Mouse (Mus musculus): ENCODE measurements around the gene Fam189b.
A peak's percentile ranks its signal among the peaks of the same experiment; 100 is the strongest.

The Fam189b gene

DNA sequence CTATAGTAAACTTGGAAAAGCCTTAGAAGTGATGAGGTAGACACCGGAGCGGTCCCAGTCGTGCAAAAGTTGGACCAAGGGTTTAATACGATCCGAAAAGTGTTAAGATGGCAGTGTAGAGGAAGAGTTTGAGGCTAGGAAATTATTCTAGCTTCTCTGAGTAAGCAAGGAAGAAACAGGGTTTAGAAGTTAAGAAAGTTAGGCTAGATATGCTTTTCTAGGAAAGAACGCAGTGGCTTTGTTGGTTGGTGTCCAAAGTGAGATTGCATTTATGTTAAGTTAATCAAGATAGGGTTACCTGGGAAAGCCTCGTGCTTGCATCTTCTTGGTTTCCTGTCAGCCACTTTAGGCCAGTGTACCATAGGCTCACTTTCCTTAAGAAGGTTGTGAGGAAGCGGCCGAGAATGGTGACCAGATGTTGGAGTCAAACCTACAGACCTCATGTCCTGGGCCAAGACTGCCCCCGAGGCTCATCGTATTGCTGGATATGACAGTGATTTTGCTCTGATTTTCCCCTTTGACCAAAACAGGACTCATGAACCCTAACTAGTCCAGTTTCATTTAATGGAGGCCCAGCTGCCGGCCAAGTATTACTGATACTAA is 17.6 kb upstream of the Fam189b start:
- no peak for DNase-seq (ENCODE audit: inconsistent ontology term)

DNA sequence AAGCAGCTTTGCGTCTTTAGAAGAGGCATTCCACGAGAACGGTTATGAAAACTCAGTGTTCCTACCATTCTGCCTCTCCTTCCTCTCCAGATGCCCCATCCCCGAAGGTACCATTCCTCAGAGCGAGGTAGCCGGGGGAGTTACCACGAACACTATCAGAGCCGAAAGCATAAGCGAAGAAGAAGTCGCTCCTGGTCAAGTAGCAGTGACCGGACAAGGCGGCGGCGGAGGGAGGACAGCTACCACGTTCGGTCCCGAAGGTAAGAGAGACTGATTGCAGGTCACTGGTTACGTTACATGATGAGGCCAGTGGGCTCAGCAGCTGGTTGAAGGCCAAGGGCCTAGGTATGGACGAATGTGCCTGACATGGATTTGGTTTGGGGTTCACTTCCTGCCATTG is 16.0 kb upstream of the Fam189b start:
- DNase-seq (ENCODE audit: inconsistent ontology term) = no peak

DNA sequence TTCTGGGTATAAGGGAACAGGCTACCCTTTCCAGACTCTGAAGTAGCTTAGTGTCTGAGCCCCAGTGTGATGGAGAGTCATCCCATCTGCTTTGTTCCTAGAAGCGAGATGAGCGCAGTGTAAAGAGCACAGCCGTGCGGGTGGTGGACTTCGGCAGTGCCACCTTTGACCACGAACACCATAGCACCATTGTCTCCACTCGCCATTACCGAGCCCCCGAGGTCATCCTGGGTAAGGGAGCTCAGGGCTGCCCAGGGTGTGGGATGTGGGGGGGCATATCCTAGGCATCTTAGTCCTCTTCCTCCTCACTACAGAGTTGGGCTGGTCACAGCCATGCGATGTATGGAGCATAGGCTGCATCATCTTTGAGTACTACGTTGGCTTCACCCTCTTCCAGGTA is 8.1 kb upstream of the Fam189b start:
- no peak for DNase-seq (ENCODE audit: inconsistent ontology term)

DNA sequence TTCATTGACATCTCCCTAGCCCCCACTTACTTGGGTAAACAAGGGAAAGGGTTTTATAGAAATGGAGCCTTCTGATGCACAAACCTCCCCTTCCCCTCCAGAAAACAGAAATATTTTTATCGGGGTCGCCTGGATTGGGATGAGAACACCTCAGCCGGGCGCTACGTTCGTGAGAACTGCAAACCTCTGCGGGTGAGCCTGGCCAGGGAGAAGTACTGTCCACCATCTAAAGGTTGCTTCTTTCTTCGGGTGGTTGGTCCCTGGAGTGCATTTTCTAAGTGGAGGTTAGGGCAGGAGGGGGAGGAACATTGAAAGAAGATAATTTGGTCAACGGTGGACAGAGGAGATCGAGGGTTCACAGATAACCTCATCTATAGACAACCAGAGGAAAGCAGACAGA is 7.4 kb upstream of the Fam189b start:
- DNase-seq (ENCODE audit: inconsistent ontology term) = no peak

DNA sequence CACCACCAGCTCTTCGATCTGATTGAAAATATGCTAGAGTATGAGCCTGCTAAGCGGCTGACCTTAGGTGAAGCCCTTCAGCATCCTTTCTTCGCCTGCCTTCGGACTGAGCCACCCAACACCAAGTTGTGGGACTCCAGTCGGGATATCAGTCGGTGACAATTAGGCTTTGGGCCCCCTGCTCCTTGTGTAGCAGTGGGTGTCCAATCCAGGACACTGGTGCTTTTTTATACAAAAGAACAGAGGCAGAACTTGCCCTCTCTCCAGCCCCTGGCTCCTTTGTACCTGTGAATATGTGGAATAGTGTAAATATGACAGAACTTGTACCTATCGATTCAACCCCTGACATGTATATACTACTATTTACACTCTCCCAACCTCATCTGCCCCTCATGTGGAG is 6.5 kb upstream of the Fam189b start:
- no peak for DNase-seq (ENCODE audit: inconsistent ontology term)

DNA sequence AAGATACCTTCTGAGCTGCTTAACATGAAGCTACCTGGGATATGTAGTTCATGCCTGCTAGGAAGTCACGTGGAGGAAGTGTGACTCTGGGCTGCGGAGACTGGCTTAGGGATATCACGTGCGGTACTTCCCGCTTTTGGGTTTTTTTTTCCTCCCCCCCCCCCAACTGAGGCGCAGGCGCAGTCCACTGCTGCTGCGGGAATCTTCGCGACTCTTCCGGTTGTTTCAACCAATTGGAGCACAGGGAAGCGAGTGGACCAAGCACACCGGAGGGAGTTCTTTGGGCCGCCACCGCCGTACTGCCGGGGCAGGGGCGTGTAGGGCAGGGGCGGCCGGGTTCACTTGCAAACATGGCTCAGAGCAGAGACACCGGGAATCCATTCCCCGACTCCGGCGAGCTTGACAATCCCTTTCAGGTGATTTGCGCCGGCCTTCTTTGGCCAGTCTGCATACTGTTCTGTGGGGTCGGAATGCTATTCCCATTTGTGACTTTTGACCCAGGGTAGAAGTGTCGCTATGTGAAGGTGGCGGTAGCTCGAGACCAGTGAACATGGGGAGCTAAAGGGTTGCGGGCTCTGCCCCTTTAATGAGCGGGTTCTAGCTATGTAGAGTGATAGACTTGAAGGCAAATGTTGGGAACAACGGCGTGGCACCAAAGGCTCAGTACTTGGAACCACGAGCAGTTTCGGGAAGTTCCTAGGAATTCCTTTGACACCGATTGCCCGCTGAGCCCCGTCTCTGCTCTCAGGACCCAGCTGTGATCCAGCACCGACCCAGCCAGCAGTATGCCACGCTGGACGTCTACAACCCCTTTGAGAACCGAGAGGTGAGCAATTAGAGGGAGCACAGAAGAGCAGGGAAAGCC is 5.5 kb upstream of the Fam189b start, which contains the start of gene Scamp3:
Scamp3 (plus strand) TSS at position 232 of the 865 bp plus-strand sequence.
- peak; percentile 99 for DNase-seq (ENCODE audit: inconsistent ontology term)

DNA sequence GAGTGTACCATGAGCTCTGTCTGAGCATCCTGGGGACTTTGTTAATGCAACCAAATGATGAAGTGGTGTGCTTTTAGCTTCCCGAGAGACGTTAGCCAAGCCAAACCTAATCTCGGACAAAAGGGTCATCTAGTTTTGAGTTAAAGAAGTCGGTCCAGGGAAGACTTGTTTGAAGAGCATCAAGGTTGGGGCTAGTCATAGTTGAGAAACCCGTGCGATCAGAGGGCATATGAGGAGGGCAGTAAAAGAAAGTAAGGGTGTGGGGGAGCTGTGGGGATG is 4.9 kb upstream of the Fam189b start:
- DNase-seq (ENCODE audit: inconsistent ontology term) = no peak

DNA sequence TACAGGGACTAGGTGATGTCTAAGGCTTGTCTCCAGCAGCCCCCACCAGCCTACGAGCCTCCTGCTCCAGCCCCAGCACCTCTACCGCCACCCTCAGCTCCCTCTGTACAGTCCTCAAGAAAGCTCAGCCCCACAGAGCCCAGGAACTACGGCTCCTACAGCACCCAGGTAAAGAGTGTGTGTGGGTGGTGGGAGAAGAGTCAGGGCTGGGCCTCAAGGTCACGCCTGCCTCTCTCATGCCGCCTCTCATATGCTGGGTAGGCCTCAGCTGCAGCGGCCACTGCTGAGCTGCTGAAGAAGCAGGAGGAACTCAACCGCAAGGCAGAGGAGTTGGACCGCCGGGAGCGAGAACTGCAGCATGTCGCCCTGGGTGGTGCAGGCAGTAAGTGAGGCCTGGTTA is 3.9 kb upstream of the Fam189b start:
- DNase-seq (ENCODE audit: inconsistent ontology term) = no peak

DNA sequence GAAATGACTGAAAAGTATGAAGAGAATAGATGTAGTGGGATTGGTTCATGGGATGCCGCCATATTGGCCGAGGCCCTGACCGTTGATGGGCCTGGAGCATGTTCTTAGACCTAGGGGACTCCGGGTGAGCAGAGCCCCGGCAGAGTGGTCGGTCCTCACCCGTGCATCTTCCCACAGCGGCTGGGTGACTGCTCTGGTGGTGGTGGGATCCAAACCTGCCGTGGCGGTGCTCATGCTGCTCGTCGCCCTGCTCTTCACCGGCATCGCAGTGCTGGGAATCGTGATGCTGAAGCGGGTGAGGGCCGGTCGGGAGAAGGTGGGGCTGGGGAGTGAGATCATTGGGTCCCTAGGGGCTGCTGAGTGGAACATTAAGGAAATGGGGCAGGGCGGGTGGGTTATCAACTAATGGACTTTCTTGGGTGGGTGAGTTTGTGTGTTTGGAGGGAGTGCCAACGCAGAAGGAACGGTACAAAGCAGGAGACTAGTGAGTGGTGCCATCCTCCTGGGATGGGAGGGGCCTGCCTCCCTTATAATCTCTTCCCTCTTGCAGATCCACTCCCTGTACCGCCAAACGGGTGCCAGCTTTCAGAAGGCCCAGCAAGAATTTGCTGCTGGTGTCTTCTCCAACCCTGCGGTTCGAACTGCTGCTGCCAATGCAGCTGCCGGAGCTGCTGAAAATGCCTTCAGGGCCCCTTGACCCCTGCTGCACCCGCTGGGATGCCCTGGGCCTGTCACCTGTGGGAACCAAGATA is 1.0 kb upstream of the Fam189b start:
- no peak for DNase-seq (ENCODE audit: inconsistent ontology term)

DNA sequence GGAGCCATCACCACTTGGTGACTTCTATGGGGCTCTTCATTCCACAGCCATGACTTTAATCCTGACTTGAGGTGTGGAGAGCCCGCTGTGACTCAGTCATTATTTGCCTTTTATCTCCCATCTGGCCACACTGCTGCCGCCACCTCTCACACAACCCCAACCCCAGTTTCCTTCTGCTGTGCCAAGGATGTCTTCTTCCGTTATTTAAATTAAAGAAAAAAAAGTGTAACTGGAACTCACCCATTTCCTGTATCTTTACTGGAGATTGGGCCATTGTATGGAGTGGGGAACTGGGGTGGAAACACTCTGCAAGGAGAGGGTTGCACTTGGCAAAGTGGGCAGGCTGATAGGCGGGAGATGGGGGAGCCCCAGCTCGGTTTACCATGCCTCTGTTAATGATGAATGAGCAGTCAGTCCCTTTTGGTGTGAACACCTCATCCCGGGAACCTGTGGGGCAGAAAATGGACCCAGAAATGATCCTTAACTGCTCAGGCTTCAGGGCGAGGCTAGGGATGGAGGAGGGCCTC is 349 bp upstream of the Fam189b start:
- no peak for DNase-seq (ENCODE audit: inconsistent ontology term)

DNA sequence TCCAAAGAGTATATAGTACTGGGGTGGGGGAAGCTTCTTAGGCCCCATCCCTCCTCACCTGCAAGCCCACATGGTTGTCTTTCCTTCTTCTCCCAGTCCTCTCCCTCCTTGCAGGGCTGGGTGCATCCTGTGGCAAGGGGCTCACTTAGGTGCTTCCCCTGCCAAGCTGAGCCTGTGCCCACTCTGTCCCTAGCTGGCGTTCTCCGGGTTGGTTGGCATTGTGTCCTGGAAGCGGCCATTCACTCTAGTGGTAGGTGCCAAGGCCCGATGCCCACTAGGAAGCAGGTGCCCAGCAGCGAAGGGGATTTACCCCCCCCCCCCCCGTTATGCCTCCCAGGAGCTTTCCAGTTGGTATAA is 994 bp downstream of the Fam189b start:
- no peak for DNase-seq (ENCODE audit: inconsistent ontology term)

DNA sequence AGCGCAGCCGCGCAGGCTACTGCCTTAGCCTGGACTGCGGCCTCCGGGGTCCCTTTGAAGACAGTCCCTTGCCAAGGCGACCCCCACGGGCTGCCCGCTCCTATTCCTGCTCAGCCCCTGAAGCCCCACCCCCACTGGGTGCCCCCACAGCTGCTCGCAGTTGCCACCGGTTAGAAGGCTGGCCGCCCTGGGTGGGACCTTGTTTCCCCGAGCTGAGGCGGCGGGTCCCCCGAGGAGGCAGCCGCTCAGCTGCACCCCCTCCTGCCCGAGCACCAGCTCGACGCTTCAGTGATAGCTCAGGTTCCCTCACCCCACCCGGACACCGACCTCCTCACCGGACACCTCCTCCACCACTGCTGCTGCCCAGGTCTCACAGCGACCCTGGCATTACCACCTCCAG is 4.3 kb downstream of the Fam189b start:
- no peak for DNase-seq (ENCODE audit: inconsistent ontology term)

DNA sequence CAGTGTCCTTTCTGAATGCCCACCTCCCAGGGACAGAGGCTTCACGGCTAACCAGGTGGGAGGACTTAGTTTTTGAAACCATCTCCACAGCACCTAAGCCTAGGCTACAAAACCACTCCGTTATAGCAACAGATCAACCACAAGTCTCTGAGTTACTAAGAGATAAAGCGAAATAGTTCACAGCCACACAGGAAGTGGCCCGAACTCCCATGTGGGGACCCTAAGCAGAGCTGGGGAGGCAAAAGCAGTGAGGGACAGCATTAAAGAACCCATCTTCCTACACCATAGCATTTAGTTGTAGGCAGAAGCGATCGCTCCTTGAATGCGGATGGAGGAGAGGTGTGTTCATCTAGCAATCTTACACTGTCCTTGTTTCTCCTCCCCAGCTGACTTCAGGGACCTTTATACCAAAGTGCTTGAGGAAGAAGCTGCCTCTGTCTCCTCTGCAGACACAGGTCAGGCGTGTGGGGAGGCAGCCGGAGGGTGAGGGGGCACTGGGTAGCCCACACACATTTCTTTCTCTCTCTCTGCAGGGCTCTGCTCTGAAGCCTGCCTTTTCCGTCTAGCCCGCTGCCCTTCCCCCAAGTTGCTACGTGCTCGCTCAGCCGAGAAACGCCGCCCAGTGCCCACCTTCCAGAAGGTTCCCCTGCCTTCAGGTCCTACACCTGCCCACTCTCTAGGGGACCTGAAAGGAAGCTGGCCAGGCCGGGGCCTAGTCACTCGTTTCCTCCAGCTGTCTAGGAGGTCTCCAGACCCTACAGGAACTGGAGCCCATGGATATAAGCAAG is 4.9 kb downstream of the Fam189b start:
- DNase-seq (ENCODE audit: inconsistent ontology term) = no peak

DNA sequence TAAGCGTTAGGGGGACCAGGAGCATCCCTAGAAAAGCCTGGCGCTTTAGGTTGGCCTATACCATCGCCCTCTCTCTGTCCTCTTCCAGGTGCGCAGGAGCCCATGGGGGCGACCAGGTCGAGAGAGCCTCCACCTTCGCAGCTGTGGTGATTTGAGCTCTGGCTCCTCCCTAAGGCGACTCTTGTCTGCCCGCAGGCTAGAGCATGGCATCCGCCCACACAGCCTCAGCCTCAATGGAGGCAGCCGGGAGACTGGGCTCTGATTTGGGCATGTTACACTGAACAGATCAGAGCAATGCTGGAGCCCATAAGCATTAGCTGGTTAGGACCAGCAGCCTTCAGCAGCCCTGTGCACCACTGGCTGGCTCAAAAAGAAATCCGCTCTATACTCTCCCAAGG is 5.5 kb downstream of the Fam189b start:
- no peak for DNase-seq (ENCODE audit: inconsistent ontology term)

DNA sequence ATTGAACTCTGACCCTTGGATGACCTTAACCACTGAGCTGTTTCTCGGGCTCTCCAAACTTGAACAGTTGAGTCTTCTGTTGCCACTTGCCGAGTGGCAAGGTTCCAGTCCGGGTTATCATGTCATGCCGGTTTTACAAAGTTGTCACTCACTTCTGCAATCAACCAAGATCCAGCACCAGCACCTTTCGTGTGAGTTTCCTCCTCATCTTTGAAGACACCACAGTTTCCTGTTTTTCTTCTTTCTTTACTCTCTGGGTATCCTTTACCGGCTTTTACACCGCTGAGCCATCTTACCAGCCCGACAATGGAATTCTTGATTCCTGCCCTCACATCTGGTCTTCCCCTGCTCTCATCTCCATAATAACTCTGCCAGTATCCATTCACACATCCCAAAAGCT is 7.5 kb downstream of the Fam189b start:
- no peak for DNase-seq (ENCODE audit: inconsistent ontology term)

DNA sequence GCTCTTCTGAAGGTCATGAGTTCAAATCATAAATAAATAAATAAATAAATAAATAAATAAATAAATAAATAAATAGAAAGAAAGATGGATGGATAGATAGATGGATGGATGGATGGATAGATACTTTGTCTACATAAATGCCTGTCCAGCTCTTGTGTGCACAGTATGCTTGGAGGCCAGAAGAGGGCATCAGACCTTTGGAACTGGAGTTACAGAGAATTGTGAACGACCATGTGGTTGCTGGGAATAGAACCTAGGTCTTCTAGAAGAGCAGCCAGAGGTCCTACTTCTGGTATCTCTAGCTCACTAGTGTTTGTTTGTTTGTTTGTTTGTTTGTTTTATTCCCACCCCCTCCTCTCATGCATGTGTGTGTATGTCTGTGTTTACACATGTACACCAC is 10.4 kb downstream of the Fam189b start:
- DNase-seq (ENCODE audit: inconsistent ontology term) = no peak

DNA sequence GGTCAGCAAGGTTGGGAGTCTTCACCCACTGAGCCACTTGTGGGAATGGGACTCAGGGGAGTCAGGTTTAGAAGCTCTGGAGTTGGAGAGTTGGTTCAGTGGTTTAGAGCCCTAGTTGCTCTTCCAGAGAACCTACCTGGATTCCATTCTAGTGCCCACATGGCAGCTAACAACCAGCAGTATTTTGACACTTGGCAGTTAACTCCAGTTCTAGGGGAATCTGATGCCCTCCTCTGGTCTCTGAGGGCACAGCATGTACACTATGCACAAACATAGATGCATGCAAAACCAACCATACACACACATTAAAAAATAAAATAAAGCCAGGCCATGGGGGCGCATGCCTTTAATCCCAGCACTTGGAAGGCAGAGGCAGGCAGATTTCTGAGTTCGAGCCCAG is 10.9 kb downstream of the Fam189b start:
- no peak for DNase-seq (ENCODE audit: inconsistent ontology term)

DNA sequence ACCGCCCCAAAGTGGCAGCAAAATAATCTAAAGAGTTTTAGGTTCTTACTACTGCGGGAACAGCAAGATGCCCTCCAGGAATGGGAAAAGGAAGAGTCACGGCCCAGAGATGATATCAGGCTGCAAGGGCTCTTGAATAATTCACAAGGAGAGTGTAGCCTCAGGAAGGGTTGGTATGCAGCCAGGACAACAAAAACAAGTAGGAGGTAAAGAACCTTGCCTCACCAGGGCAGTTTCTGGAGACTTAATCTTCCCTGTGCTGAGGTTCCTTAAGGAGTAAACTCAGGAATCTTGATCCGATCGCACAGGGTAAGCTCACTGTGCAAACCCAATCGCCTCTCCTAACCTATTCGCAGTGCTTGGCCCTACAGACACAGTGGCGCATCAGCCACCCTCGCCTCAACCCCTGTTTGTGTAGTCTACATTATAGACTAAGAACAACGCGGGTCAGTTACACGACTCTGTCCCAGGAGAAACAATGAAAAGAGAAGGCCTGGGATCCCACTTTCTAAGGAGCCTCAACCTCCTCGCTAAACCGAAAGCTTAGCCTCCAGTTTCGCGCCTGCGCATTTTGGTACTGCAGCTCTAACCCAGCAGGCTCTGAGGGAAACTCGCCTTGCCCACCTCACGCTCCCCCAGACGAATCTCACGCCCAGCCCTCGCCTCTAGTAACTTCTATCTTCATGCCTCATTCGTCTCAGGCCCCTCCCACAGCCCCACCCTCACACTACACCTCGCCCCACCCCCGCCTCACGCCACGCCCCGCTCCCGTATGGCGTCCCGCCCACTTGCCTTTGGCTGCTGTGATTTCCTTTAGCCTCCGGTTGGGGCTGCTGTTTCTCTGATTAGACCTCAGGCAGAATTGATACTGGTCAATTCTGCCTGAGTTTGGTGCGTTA is 13.3 kb downstream of the Fam189b start:
- peak; percentile 97 for DNase-seq (ENCODE audit: inconsistent ontology term)

DNA sequence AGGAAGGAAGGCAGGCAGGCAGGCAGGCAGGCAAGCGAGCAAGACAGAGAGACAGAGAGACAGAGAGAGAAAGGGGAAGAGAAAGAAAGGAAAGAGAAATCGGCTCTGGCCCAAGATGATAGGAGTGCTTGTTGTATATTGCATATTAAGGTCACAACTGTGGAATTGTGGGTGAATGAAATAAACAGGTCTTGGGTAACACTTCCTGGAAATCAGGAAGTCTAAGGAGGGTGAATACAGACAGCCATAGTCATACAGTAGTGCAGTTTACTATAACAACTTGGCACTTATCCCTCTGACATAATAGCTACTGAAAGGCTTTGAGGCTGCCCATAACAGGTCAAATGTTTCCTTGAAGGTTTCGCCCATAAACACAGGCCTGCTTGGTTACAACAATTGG is 16.9 kb downstream of the Fam189b start:
- DNase-seq (ENCODE audit: inconsistent ontology term) = no peak

DNA sequence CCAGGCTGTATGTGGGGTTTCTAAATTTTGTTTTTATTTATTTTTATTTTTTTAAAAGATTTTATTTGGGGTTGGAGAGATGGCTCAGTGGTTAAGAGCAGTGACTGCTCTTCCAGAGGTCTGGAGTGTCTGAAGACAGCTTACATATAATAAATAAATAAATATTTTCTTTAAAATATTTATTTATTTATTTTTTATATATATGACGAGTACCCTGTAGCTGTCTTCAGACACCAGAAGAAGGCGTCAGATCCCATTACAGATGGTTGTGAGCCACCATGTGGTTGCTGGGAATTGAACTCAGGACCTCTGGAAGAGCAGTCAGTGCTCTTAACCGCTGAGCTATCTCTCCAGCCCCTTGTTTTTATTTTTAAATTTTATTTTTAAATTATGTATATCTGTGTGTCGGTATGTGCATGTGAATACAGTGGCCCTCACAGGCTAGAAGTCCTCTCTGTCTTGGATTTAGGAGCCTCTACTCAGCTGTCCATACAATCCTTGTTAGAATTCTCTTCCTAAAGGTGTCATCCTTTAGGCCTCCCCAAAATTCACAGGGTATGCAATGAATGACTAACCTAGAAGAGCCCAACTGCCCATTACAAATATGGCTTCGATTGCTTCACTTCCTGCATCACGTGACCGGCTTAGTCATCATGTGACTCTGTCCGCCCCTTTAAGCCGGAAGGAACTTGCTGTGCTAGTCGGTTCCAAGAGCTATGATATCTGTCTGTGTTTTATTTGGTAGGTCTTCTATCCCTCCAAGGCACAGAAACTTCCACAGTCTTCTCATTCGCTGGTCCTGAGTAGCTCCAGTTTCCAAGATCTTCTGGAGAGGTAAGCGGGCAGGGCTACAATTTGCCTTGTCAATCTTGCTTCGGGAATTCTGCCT is 19.6 kb downstream of the Fam189b start, which contains the start of gene Gba:
Gba (plus strand) TSS at position 676 of the 889 bp plus-strand sequence.
- DNase-seq (ENCODE audit: inconsistent ontology term) = peak; percentile 90
